8 mouse cellular contexts compared by ENCODE assay signal in the genomic region with DNA sequence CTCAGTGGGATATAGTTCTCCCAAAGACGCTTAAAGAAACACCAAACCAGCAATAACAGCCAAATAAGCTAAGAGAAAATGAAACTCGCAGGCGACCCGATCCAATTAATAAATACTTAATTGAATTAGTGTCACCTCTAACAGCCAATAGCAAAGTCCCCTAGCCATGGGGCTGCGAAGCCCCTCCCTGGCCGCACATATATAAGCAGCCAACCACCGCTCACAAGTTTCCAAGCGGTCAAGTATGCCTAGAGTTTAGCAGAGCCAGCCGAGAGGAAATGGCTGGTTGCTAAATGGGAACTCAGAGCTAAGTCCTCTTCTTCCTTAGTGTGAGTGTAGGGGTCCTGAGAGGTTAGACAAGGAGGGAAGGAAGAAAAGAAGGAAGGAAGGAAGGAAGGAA. TPM values are rescaled to one million over a fixed set of nuclear protein-coding genes. Genes with fewer than 3 reads are reported as not detected.
A peak's percentile ranks its signal among the peaks of the same experiment; 100 is the strongest.
DNase-seq lines count a peak whose midpoint lies in the region; ATAC-seq and TF ChIP-seq lines count a peak whose summit lies in the region.

Eomes (plus strand) TSS at position 252 of the 400 bp plus-strand sequence.

- ATAC-seq in heart, embryonic 14.5 days (ENCODE audit: insufficient number of reproducible peaks, insufficient read depth, low FRiP score, low read depth): no peak
- ATAC-seq in forebrain, embryonic 14.5 days: peak; percentile 59
- no peak for ATAC-seq in liver, embryonic 16.5 days (ENCODE audit: low read depth)
- ATAC-seq in erythroid progenitor cell, adult 5-6 weeks (replicated peaks; ENCODE audit: low FRiP score, poor library complexity, severe bottlenecking): no peak

- peak within 1 kb of the TSS; percentile 44 to 47 for H3K4me3 ChIP-seq in heart, embryonic 14.5 days (ENCODE audit: control insufficient read depth in 1 of 2, insufficient read depth in 1 of 2, low read depth in 1 of 2, low read length in 2 of 2)
- no peak within 1 kb of the TSS for H3K4me3 ChIP-seq in bone marrow, adult 2 months (replicated peaks; ENCODE audit: control insufficient read depth, low read depth, low read length)
- H3K4me3 ChIP-seq in forebrain, embryonic 14.5 days (ENCODE audit: low read depth, low read length): peak within 1 kb of the TSS; percentile 47
- peak within 1 kb of the TSS; percentile 43 for H3K4me3 ChIP-seq in liver, embryonic 16.5 days (ENCODE audit: low read depth, low read length)

- no peak within 1 kb of the TSS for H3K27ac ChIP-seq in heart, embryonic 14.5 days (replicated peaks in 1 of 2; ENCODE audit: control insufficient read depth in 1 of 2, insufficient read depth in 1 of 2, low read depth in 2 of 2, low read length in 2 of 2)
- H3K27ac ChIP-seq in bone marrow, adult 2 months (ENCODE audit: control insufficient read depth, insufficient read depth, low read depth, low read length, poor library complexity): peak within 1 kb of the TSS; percentile 10; the same call in 1 of the 2 replicates
- peak within 1 kb of the TSS; percentile 76 for H3K27ac ChIP-seq in forebrain, embryonic 14.5 days (ENCODE audit: low read depth, low read length)
- H3K27ac ChIP-seq in liver, embryonic 16.5 days (ENCODE audit: low read length): no peak within 1 kb of the TSS

- TF ChIP-seq CTCF in bone marrow, adult 2 months (IDR thresholded peaks at IDR 0.05; ENCODE audit: control insufficient read depth, insufficient read depth, low read length): no peak

- intact Hi-C loops in heart, postnatal 10 days (cut with DNase I): no loop called here

- H3K36me3 ChIP-seq in heart, embryonic 14.5 days (ENCODE audit: control insufficient read depth, insufficient read depth, low read length): no peaks in the 10 kb centered on the region
- H3K36me3 ChIP-seq in forebrain, embryonic 14.5 days (ENCODE audit: control insufficient read depth, insufficient read depth, low read length): no peaks in the 10 kb centered on the region
- no peaks in the 10 kb centered on the region for H3K36me3 ChIP-seq in liver, embryonic 16.5 days (ENCODE audit: control insufficient read depth, insufficient read depth)

- peak within 1 kb of the TSS; percentile 39 for H3K9ac ChIP-seq in heart, embryonic 14.5 days (ENCODE audit: low read length)
- peak within 1 kb of the TSS; percentile 68 for H3K9ac ChIP-seq in forebrain, embryonic 14.5 days (ENCODE audit: low read length)
- H3K9ac ChIP-seq in liver, embryonic 16.5 days (ENCODE audit: low read depth, low read length): no peak within 1 kb of the TSS

- peaks cover 75% of the 10 kb centered on the region for H3K27me3 ChIP-seq in heart, embryonic 14.5 days (ENCODE audit: control insufficient read depth, insufficient read depth, low read length)
- H3K27me3 ChIP-seq in forebrain, embryonic 14.5 days (replicated peaks; ENCODE audit: control insufficient read depth, insufficient read depth, low read length): peaks cover 62% of the 10 kb centered on the region
- H3K27me3 ChIP-seq in liver, embryonic 16.5 days (ENCODE audit: control insufficient read depth, insufficient read depth, low read depth, low read length): peaks cover 78% of the 10 kb centered on the region

- peaks cover 7 to 25% of the 10 kb centered on the region in 2 experiments; a peak in 3 of 4 replicates for H3K4me1 ChIP-seq in heart, embryonic 14.5 days (ENCODE audit: control insufficient read depth in 2 of 2, insufficient read depth in 2 of 2, low read length in 2 of 2)
- no peaks in the 10 kb centered on the region for H3K4me1 ChIP-seq in bone marrow, adult 2 months (ENCODE audit: control insufficient read depth, insufficient read depth, low read length)
- H3K4me1 ChIP-seq in forebrain, embryonic 14.5 days (ENCODE audit: control insufficient read depth, insufficient read depth, low read length): peaks cover 14% of the 10 kb centered on the region
- no peaks in the 10 kb centered on the region; the same call in none of the 2 replicates for H3K4me1 ChIP-seq in liver, embryonic 16.5 days (ENCODE audit: control insufficient read depth, low read depth, low read length)

- WGBS in heart, embryonic 14.5 days: 1% methylated on average over 9 of the region's 9 CpGs
- WGBS in bone marrow, adult 2 months: under 1% methylated on average over 9 of the region's 9 CpGs
- WGBS in forebrain, embryonic 14.5 days: under 1% methylated on average over 9 of the region's 9 CpGs
- WGBS in liver, embryonic 16.5 days (ENCODE audit: insufficient replicate concordance): 1% methylated on average over 9 of the region's 9 CpGs

- no peak for DNase-seq in heart, postnatal 10 days
- peak; percentile 78 for DNase-seq in forebrain, embryonic 14.5 days (ENCODE audit: low spot score)
- no peak for DNase-seq in urinary bladder, postnatal 36 days (ENCODE audit: low spot score in 2 of 2)
- DNase-seq in layer of hippocampus, postnatal 10 days (ENCODE audit: low spot score in 2 of 2): no peak

- peak within 1 kb of the TSS; percentile 84 for H3K4me2 ChIP-seq in heart, embryonic 14.5 days (ENCODE audit: low read length)
- peak within 1 kb of the TSS; percentile 60 for H3K4me2 ChIP-seq in forebrain, embryonic 14.5 days (ENCODE audit: low read length)
- peak within 1 kb of the TSS; percentile 56 for H3K4me2 ChIP-seq in liver, embryonic 16.5 days (ENCODE audit: low read depth, low read length)

- no peaks in the 10 kb centered on the region for H3K9me3 ChIP-seq in heart, embryonic 14.5 days (ENCODE audit: control insufficient read depth, low read length)
- no peaks in the 10 kb centered on the region for H3K9me3 ChIP-seq in forebrain, embryonic 14.5 days (replicated peaks; ENCODE audit: control insufficient read depth, low read length)
- H3K9me3 ChIP-seq in liver, embryonic 16.5 days (replicated peaks; ENCODE audit: control insufficient read depth, low read length): no peaks in the 10 kb centered on the region

- TF ChIP-seq POLR2A in bone marrow, adult 2 months (IDR thresholded peaks at IDR 0.05; ENCODE audit: borderline replicate concordance, control insufficient read depth, low read depth, low read length): no peak

RNA-seq across cellular contexts. Expression of gene Eomes, which starts in this region (rescaled TPM):
- polyA plus RNA-seq in heart, embryonic 14.5 days (2014; fragmentation: Nextera tagmentation; extraction: Ambion mirVana): not detected in 2 replicates
- not detected for total RNA-seq in heart, postnatal 10 days (2021)
- polyA plus RNA-seq in bone marrow, adult 2 months (2011; ENCODE audit: insufficient read depth, insufficient read length, low replicate concordance, missing spikeins): 0.49 and 0.85 TPM in 2 replicates
- polyA plus RNA-seq in forebrain, embryonic 14.5 days (2014; fragmentation: Nextera tagmentation; extraction: Ambion mirVana): 22.9 and 24.1 TPM in 2 replicates
- polyA plus RNA-seq in liver, embryonic 16.5 days (2015; fragmentation: Nextera tagmentation; extraction: Ambion mirVana): 0.06 TPM in 1 of 2 replicates, not detected in the other
- total RNA-seq in erythroid progenitor cell, adult 5-6 weeks (2015; ENCODE audit: low replicate concordance): 1.3 and 2.2 TPM in 2 replicates
- total RNA-seq in erythroid progenitor cell, adult 5-6 weeks (2017; ENCODE audit: low replicate concordance): 0.30 TPM in 1 of 2 replicates, not detected in the other
- total RNA-seq in layer of hippocampus, postnatal 10 days (2021): 1 to 10 TPM; 5.2 to 6.1 TPM

Comparison
In these comparisons a context has a peak if more than half of its experiments do, and no peak if none do; other contexts are left out.
1. RNA of gene Eomes (polyA plus RNA-seq): 22.9 to 24.1 TPM in forebrain, embryonic 14.5 days; 0.49 to 0.85 TPM in bone marrow, adult 2 months, not detected in heart, embryonic 14.5 days and 0.06 TPM in liver, embryonic 16.5 days; every median in the first group is over 10 times any median in the second.
2. H3K27ac ChIP-seq: peak in bone marrow, adult 2 months (single experiment) and forebrain, embryonic 14.5 days (single experiment); none in heart, embryonic 14.5 days (0 of 2) and liver, embryonic 16.5 days (single experiment).
3. Peak in every context shown above with its lines, with median percentiles within 50 percentile points of each other: H3K4me2 ChIP-seq.